Mouse (Mus musculus): ENCODE measurements around the gene Pnma1. TPM values are rescaled to one million over a fixed set of nuclear protein-coding genes. Genes with fewer than 3 reads are reported as not detected.

The Pnma1 gene
- polyA plus RNA-seq, 1 experiment from 2014 or later, result 0.88 TPM

DNA sequence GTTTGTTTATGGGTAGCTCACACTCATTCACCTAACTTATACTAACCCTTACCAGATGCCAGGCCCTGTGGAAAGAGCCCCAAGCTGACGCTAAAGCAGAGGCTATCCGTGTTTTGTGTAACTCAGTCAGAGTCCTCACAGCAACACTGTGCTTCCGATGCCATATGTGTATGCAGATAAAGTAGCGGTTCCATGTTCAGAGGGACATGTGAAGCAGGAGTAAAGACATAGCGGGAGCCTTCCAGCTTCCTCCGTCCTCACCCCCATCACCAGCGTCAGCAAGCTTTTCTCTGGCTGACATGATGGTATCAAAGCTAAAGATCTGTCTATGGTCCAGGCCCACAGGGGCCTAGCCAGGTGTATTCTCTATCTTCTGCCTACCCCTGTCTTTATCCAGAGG lies 42.9 kb upstream of the Pnma1 start:
- Histone ChIP-seq H3K27ac (replicated peaks; ENCODE audit: low read depth, low read length) (no peak overlapping the region), H3K9ac (replicated peaks; ENCODE audit: low read length) (no peak overlapping the region), H3K4me2 (ENCODE audit: low read depth, low read length) (no peak overlapping the region), H3K27me3 (ENCODE audit: control insufficient read depth, insufficient read depth, low read length) (no peaks in the 10 kb centered on the region), H3K4me1 (ENCODE audit: control insufficient read depth, insufficient read depth, low read length) (peaks cover 9% of the 10 kb centered on the region), H3K9me3 (replicated peaks; ENCODE audit: control insufficient read depth, low read length) (no peaks in the 10 kb centered on the region), H3K4me3 (ENCODE audit: low read depth, low read length) (no peak overlapping the region), H3K36me3 (replicated peaks; ENCODE audit: control insufficient read depth, insufficient read depth, low read depth, low read length) (no peaks in the 10 kb centered on the region)
- no peak for ATAC-seq (replicated peaks; ENCODE audit: insufficient number of reproducible peaks, low FRiP score, low TSS enrichment, low read depth)
- no peak for DNase-seq (ENCODE audit: low spot score)
- 62% methylated on average over 7 of the region's 7 CpGs for WGBS

DNA sequence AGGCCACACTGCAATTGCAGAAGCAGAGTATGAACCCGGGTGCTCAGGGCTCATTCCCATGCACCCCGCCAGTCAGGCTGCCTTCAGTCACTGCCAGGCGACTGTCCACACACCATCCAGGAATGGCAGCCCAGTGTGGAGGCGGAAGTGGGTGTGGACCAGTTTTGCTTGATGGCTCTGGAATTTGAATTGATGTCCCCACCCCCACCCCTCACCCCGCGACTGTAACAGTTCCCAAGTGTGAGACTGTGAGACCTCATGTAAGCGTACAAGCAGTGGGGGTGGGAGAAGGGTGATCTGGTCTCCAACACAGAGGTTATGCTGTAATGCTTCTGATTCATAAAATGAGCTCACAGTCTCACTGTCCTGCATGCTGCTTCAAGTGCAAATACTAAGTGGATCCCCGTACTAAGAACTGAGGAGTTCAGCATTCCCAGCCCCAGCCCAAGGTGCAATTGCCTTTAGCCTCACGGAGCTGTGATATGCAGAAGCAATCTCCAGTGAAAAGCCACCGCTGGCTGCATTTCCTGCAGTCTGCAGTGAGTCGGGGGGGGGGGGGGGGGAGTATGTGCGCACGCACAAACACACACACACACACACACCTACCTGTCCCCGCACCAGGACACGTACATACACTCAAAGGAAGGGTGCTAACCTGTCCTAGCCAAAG lies 42.0 kb upstream of the Pnma1 start:
- WGBS, result 49% methylated on average over 15 of the region's 15 CpGs
- no peak overlapping the region for H3K9ac ChIP-seq (replicated peaks; ENCODE audit: low read length)
- no peaks in the 10 kb centered on the region for H3K36me3 ChIP-seq (replicated peaks; ENCODE audit: control insufficient read depth, insufficient read depth, low read depth, low read length)
- H3K9me3 ChIP-seq (replicated peaks; ENCODE audit: control insufficient read depth, low read length), result no peaks in the 10 kb centered on the region
- peaks cover 5% of the 10 kb centered on the region; the same call in 1 of the 2 replicates for H3K4me1 ChIP-seq (ENCODE audit: control insufficient read depth, insufficient read depth, low read length)
- no peak overlapping the region for H3K4me3 ChIP-seq (ENCODE audit: low read depth, low read length)
- no peak overlapping the region for H3K27ac ChIP-seq (replicated peaks; ENCODE audit: low read depth, low read length)
- ATAC-seq (replicated peaks; ENCODE audit: insufficient number of reproducible peaks, low FRiP score, low TSS enrichment, low read depth) (no peak), DNase-seq (ENCODE audit: low spot score) (no peak)
- H3K4me2 ChIP-seq (ENCODE audit: low read depth, low read length), result no peak overlapping the region
- H3K27me3 ChIP-seq (ENCODE audit: control insufficient read depth, insufficient read depth, low read length), result no peaks in the 10 kb centered on the region

DNA sequence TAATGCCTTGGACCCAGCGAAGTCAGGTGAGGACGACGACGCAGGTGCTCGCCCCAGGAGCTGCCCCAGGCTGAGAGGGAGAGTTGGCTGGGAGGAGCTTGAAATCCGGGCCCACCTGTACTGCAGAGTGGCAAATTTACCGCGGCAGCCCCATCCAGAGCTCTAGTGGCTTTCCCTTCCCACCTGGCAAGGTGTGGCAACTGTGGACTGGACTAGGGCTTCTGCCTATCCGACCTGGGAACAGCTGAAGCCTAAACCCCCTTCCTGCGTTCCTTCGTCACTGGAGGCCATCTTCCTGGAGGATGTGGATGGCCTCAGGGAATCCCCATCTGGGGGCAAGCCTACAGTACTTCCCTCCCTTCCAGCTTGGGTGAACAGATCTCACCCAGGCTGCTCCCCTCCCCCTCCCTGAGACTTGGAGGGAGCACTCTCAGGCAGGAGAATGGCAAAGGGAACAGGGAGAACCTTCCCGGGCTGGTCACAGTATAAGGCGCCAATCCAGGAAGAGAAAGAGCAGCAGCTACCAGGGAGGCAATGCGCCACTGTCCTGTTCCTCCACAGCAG lies 40.7 kb upstream of the Pnma1 start:
- no peak overlapping the region for H3K4me2 ChIP-seq (ENCODE audit: low read depth, low read length)
- WGBS, result 61% methylated on average over 14 of the region's 14 CpGs
- H3K27ac ChIP-seq (replicated peaks; ENCODE audit: low read depth, low read length), result no peak overlapping the region
- no peaks in the 10 kb centered on the region for H3K36me3 ChIP-seq (replicated peaks; ENCODE audit: control insufficient read depth, insufficient read depth, low read depth, low read length)
- no peaks in the 10 kb centered on the region for H3K9me3 ChIP-seq (replicated peaks; ENCODE audit: control insufficient read depth, low read length)
- 0 out of 2 replicates have a peak overlapping the region, but pooled peaks have one; percentile 22 for H3K9ac ChIP-seq (replicated peaks; ENCODE audit: low read length)
- ATAC-seq (replicated peaks; ENCODE audit: insufficient number of reproducible peaks, low FRiP score, low TSS enrichment, low read depth), result no peak
- no peak overlapping the region for H3K4me3 ChIP-seq (ENCODE audit: low read depth, low read length)
- peaks cover 5% of the 10 kb centered on the region; the same call in 1 of the 2 replicates for H3K4me1 ChIP-seq (ENCODE audit: control insufficient read depth, insufficient read depth, low read length)
- DNase-seq (ENCODE audit: low spot score), result no peak
- H3K27me3 ChIP-seq (ENCODE audit: control insufficient read depth, insufficient read depth, low read length), result no peaks in the 10 kb centered on the region

DNA sequence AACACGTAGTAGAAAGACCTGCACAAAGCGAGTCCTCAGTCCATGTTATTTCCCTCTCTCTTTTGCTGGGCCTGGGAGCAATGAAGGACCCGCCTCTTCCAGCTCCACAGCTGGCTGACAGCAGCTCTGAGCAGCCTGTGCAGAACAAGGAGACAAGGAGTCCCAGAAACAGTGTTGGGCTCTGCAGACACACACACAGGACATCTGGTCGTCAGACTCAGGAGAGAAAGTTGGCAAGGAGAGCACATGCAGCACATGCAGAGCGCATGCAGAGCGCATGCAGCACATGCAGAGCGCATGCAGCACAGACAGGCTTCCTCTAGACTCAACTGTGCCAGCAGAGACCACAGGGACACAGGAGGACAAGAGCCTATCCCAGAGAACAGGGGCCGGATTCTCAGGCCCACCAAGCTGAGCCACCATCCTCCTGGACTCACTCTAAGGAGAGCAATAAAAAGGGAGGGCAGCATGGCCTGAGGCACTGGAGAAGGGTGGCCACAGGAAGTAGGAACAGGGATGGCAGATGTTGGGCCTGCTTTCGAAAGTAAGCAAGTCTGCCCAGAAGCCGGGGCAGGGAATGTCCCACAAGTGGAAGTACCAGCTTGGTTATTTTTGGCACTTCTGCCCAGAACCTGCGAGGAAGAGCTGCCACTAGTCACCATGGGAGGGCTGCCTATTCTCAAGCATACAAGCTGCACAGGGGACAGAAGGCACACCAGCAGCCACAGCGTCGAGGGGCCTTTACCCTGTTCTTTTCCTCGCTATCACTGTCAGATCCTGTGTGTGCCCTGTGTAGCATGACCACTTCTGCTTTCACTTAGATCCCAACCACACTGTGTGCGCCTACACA lies 39.7 kb upstream of the Pnma1 start:
- no peak overlapping the region for H3K27ac ChIP-seq (replicated peaks; ENCODE audit: low read depth, low read length)
- H3K9me3 ChIP-seq (replicated peaks; ENCODE audit: control insufficient read depth, low read length), result no peaks in the 10 kb centered on the region
- DNase-seq (ENCODE audit: low spot score) (no peak), ATAC-seq (replicated peaks; ENCODE audit: insufficient number of reproducible peaks, low FRiP score, low TSS enrichment, low read depth) (no peak)
- peak overlapping the region; percentile 13; the same call in 1 of the 2 replicates for H3K9ac ChIP-seq (replicated peaks; ENCODE audit: low read length)
- H3K4me3 ChIP-seq (ENCODE audit: low read depth, low read length), result no peak overlapping the region
- WGBS, result 67% methylated on average over 15 of the region's 15 CpGs
- H3K4me1 ChIP-seq (ENCODE audit: control insufficient read depth, insufficient read depth, low read length), result peaks cover 5% of the 10 kb centered on the region; the same call in 1 of the 2 replicates
- H3K27me3 ChIP-seq (ENCODE audit: control insufficient read depth, insufficient read depth, low read length), result no peaks in the 10 kb centered on the region
- no peak overlapping the region for H3K4me2 ChIP-seq (ENCODE audit: low read depth, low read length)
- H3K36me3 ChIP-seq (replicated peaks; ENCODE audit: control insufficient read depth, insufficient read depth, low read depth, low read length), result no peaks in the 10 kb centered on the region

DNA sequence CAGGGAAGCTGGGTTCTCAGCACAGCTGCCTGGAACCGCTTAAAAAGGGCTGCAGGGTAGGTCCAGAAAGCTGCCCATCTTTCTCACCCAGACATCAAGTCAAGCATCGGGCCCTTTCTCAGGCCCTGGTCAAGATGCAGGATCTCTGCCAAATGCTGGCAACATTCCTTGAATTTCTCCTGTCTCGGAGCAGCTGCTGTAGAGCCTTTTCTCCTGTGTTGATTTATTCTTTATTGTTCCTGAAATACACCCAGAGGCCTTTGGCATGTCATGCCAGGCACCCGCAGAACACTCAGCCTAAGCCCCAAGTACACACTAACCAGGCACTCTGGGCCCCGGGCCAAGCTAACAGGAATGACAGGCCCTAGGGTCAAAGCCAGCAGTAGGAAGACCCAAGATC lies 38.7 kb upstream of the Pnma1 start:
- no peak overlapping the region for H3K4me2 ChIP-seq (ENCODE audit: low read depth, low read length)
- no peak overlapping the region for H3K27ac ChIP-seq (replicated peaks; ENCODE audit: low read depth, low read length)
- no peak for ATAC-seq (replicated peaks; ENCODE audit: insufficient number of reproducible peaks, low FRiP score, low TSS enrichment, low read depth)
- no peak for DNase-seq (ENCODE audit: low spot score)
- peaks cover 3% of the 10 kb centered on the region; the same call in 1 of the 2 replicates for H3K4me1 ChIP-seq (ENCODE audit: control insufficient read depth, insufficient read depth, low read length)
- no peaks in the 10 kb centered on the region for H3K27me3 ChIP-seq (ENCODE audit: control insufficient read depth, insufficient read depth, low read length)
- H3K9me3 ChIP-seq (replicated peaks; ENCODE audit: control insufficient read depth, low read length), result no peaks in the 10 kb centered on the region
- H3K9ac ChIP-seq (replicated peaks; ENCODE audit: low read length), result no peak overlapping the region
- H3K36me3 ChIP-seq (replicated peaks; ENCODE audit: control insufficient read depth, insufficient read depth, low read depth, low read length), result no peaks in the 10 kb centered on the region
- WGBS, result 89% methylated on average over 5 of the region's 5 CpGs
- H3K4me3 ChIP-seq (ENCODE audit: low read depth, low read length), result no peak overlapping the region

DNA sequence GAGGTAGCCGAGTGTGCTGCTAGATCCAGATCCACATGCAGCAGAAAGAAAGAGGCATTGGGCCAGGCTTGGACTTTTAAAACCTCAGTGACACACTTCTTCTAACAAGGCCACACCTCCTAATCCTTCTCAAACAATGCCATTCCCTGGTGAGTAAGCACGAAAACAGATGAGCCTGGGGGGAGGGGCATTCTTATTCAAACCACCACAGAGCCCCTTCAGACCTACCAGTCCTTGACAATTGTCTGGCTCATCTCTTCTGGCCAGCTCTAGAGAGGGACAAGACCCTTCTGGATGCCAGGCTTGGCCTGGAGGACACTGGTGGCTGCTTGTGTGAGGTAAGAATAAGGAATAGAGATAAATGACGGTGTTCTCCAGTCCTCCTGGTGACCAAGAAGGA lies 38.2 kb upstream of the Pnma1 start:
- Histone ChIP-seq H3K36me3 (replicated peaks; ENCODE audit: control insufficient read depth, insufficient read depth, low read depth, low read length) (no peaks in the 10 kb centered on the region), H3K4me2 (ENCODE audit: low read depth, low read length) (no peak overlapping the region), H3K27ac (replicated peaks; ENCODE audit: low read depth, low read length) (no peak overlapping the region), H3K9me3 (replicated peaks; ENCODE audit: control insufficient read depth, low read length) (no peaks in the 10 kb centered on the region), H3K9ac (replicated peaks; ENCODE audit: low read length) (no peak overlapping the region), H3K4me3 (ENCODE audit: low read depth, low read length) (no peak overlapping the region), H3K27me3 (ENCODE audit: control insufficient read depth, insufficient read depth, low read length) (no peaks in the 10 kb centered on the region), H3K4me1 (ENCODE audit: control insufficient read depth, insufficient read depth, low read length) (peaks cover 3% of the 10 kb centered on the region; the same call in 1 of the 2 replicates)
- WGBS, result 86% methylated on average over 3 of the region's 3 CpGs
- no peak for ATAC-seq (replicated peaks; ENCODE audit: insufficient number of reproducible peaks, low FRiP score, low TSS enrichment, low read depth)
- no peak for DNase-seq (ENCODE audit: low spot score)

DNA sequence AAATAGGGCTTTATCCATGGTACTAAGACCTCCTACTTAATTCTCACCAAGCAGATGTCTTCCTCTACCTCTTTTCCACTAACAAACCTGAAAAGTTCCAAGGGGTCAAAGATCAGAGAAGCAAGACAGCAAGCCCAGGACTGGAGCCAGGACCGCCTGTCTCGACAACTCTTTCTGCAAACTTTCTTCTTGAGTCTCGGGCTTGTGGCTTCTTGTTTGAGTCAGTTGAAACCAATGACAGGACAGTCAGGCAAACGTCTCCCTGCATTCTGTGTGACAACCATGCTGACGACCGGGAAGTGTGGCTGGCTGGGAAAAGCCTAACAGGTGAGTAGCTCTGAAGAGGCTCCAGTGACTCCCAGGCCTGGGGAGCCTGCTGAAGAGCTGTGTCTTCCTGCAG lies 37.3 kb upstream of the Pnma1 start:
- H3K9me3 ChIP-seq (replicated peaks; ENCODE audit: control insufficient read depth, low read length), result no peaks in the 10 kb centered on the region
- H3K4me3 ChIP-seq (ENCODE audit: low read depth, low read length), result no peak overlapping the region
- no peak overlapping the region for H3K9ac ChIP-seq (replicated peaks; ENCODE audit: low read length)
- no peak for ATAC-seq (replicated peaks; ENCODE audit: insufficient number of reproducible peaks, low FRiP score, low TSS enrichment, low read depth)
- 74% methylated on average over 6 of the region's 6 CpGs for WGBS
- no peak overlapping the region for H3K4me2 ChIP-seq (ENCODE audit: low read depth, low read length)
- DNase-seq (ENCODE audit: low spot score), result no peak
- no peaks in the 10 kb centered on the region for H3K27me3 ChIP-seq (ENCODE audit: control insufficient read depth, insufficient read depth, low read length)
- peaks cover 3% of the 10 kb centered on the region; the same call in 1 of the 2 replicates for H3K4me1 ChIP-seq (ENCODE audit: control insufficient read depth, insufficient read depth, low read length)
- H3K27ac ChIP-seq (replicated peaks; ENCODE audit: low read depth, low read length), result no peak overlapping the region
- H3K36me3 ChIP-seq (replicated peaks; ENCODE audit: control insufficient read depth, insufficient read depth, low read depth, low read length), result no peaks in the 10 kb centered on the region

DNA sequence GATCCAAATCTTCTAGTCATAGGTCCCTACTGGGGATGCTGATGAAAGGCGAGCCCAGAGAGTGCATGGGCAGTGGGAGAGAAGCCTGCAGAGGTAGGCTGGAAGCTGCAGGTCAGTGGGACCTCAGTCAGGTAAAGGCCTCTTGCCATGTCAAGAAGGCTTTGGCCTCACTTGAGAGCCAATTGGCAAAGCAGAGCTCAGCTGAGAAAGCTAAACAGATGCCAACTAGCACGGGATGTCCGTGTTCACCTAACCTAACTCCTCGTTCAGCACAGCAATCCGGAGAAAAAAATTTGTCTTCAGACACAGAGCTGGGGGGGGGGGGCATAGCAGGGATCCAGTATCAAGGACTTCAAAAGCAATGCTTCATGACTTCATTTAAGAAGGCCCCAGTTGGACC lies 36.7 kb upstream of the Pnma1 start:
- DNase-seq (ENCODE audit: low spot score) (no peak), ATAC-seq (replicated peaks; ENCODE audit: insufficient number of reproducible peaks, low FRiP score, low TSS enrichment, low read depth) (no peak)
- Histone ChIP-seq H3K4me1 (ENCODE audit: control insufficient read depth, insufficient read depth, low read length) (peaks cover 3% of the 10 kb centered on the region; the same call in 1 of the 2 replicates), H3K27ac (replicated peaks; ENCODE audit: low read depth, low read length) (no peak overlapping the region), H3K9me3 (replicated peaks; ENCODE audit: control insufficient read depth, low read length) (no peaks in the 10 kb centered on the region), H3K36me3 (replicated peaks; ENCODE audit: control insufficient read depth, insufficient read depth, low read depth, low read length) (no peaks in the 10 kb centered on the region), H3K27me3 (ENCODE audit: control insufficient read depth, insufficient read depth, low read length) (no peaks in the 10 kb centered on the region), H3K4me2 (ENCODE audit: low read depth, low read length) (no peak overlapping the region), H3K4me3 (ENCODE audit: low read depth, low read length) (no peak overlapping the region), H3K9ac (replicated peaks; ENCODE audit: low read length) (no peak overlapping the region)
- WGBS, result 94% methylated on average over 5 of the region's 5 CpGs

Data from embryonic facial prominence, embryonic 11.5 days (tissue).